Mouse (Mus musculus) embryo, embryonic 9.5 days (tissue): ENCODE measurements around the gene Gm45713.
"Not testable (repeated sequence)": the region's sequence is repeated elsewhere in the genome, so short reads cannot be mapped to it uniquely, and the experiment has no call there.

Experiments
- DNase-seq: peaks from one replicate; pipeline ENCODE4 v3.0.0-alpha.2; 2017; ENCODE audit errors: extremely low spot score

Gm45713 gene

DNA sequence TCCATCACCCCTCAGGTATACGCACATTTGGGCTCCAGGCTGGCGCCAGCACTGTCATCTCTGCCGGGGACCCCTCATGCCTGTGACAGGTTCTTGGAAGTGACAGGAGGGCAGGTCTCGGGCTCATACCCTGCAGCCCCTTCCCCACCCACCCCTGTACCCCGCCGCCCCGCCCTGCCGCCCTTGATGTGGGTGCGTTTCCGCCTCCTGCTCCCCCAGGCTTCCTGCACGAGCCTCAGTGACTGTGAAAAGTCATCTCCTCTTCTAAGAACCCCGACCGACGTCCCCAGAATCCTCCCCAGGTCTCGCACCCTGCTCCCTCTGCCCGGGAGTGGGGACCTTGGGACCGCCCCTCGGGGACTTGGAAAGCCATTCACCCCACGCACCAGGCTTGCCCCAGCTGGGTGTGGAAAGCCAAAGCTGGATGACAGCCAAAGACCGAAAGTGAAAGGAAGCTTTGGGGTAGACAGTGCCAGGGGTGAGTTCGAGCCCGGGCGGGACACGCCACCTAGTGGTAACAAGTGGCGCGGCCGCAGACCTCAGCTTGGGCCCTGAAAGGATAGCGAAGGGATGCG is at the start of gene Gm45713, which contains the start of gene Flt3l:
Gm45713 (minus strand) TSS at position 239 of the 575 bp plus-strand sequence.
Flt3l (minus strand) TSS at position 440 of the 575 bp plus-strand sequence.
- DNase-seq = peak; percentile 79

DNA sequence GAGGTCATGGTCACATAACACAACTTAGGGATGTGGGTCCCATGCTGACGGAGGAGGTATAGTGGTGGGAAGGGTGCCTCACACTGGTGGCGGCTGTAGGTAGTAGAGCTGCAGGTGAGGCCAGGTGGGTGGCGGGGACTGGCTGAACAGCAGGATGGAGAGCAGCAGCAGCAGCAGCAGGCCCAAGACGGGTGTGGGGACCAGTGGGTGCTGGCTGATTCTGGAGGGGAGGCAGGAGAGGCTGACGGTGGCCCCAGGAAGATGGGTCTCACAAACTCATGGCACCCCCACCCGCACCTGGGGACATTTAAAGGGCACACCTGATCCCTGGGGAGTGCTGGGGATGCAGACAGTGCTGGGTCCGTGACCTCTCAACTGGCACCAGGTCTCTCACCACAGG is 47.6 kb upstream of the Gm45713 start:
- no peak for DNase-seq

DNA sequence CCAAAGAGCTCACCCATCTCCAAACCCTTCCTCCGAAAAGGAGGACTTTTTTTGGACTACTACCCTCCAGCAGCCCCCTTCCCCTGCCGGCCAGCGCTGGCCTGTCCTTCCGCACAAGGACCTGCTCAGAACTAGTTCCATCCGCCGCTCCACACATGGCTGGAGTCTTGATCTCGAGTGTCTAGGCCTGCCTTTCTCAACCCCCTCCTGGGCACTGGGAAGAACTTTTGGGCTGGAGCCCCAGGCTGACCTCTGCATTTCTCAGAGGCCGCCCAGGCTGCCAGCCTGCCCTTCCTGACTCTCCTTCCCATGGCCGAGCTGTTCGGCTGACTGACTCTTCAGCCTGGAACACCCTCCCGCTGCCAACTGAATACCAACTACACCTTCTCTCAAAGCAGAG is 46.6 kb upstream of the Gm45713 start:
- DNase-seq = no peak

DNA sequence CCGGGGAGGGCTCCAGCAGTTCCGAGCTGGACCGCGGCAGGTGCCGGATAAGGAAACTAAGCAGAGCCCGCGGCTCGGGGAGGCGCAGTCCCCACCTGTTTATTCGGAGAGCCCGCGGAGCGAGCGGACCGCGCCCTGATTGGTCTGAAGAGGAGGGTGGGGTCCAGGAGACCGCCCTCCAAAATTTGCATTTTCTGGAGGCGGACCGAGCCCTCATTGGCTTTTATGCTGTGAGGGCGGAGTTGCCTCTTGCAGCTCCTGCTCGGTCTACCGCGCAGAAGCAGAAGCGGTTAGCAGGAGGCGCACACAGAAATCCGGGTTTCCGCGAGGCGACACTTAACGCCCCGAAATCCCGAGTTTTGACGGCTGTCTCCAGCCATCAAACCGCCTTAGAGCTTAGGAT is 46.2 kb upstream of the Gm45713 start:
- peak; percentile 86 for DNase-seq

DNA sequence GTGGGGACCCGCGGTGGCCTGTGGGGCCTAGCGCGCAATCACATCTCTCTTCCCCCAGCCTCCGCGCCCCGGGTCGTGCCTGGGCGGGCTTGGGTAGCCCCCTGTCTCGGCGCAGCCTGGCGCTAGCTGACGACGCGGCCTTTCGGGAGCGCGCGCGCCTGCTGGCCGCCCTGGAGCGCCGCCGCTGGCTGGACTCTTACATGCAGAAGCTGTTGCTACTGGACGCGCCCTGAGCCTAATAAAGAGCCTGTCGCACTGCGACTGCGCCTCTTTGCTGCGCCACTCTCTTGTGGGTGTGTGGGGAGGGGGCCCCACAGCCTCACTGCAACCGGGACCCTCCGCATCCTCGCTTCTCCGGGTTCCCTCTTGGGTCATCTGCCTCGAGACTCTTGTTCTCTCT is 45.5 kb upstream of the Gm45713 start:
- DNase-seq = no peak

DNA sequence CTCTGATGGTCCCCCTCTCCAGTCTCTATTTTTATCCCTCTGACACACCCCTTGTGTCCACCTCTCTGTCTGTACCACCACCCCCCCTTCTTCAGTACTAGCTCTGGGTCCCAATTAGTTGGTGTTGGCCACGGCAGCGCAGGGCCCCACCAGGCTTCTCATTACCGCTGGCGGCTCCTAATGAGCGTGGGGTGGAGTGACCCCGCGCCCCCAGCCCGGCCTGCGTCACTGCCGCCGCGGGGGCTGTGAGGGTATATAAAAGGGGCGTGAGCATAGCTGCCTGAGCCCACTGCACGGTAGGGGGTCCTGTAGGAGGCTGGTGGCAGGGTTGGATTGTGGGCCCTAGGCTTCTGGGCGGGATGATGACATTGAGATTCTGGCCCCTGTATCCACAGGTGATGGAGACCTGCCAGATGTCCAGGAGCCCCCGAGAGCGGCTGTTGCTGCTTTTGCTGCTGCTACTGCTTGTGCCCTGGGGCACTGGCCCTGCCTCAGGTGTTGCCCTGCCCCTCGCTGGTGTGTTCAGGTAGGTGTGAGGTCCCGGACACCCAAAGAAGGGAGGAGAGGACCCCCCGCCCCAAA is 45.0 kb upstream of the Gm45713 start, which contains the start of gene Pth2:
Pth2 (plus strand) TSS at position 100 of the 582 bp plus-strand sequence.
- DNase-seq = no peak

DNA sequence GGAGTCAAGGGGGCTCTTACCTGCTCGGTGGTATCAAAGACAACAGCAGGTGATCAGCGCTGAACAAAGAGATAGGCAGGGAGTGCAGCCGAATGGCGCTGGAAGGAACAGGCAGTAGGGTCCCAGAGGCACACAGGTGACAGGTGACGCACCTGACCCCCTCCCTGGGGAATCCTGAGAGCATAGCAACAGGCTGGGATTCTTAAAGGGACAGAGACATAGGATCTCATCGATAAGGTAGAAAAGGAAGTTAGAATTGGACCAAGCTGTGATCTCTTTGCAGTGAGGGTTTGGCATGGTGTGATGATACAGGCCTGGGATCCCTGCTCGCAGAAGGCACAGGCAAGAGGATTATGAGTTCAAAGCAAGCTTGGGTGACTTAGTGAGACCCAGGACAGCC is 43.4 kb upstream of the Gm45713 start, which contains the start of gene Gfy:
Gfy (minus strand) TSS at position 101 of the 400 bp plus-strand sequence.
- DNase-seq = no peak

DNA sequence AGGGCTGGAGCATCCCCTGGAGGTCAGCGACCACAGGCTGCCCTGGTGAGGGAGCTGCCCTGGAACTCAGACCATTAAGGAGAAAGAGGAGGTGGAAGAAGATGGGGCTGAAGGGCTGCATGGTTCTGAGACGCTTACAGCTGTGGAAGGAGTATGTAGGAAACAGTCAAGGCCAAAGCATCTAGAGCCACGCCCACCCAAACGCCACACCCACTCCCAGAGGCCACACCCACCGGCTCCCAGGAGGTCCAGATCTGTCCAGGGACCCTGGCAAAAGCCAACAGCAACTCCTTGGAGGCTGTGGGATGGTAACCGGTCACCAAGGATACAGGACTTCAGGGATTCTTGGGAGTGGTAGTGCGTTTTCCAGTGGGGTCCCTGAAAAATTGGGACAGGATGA is 42.5 kb upstream of the Gm45713 start:
- DNase-seq = no peak

DNA sequence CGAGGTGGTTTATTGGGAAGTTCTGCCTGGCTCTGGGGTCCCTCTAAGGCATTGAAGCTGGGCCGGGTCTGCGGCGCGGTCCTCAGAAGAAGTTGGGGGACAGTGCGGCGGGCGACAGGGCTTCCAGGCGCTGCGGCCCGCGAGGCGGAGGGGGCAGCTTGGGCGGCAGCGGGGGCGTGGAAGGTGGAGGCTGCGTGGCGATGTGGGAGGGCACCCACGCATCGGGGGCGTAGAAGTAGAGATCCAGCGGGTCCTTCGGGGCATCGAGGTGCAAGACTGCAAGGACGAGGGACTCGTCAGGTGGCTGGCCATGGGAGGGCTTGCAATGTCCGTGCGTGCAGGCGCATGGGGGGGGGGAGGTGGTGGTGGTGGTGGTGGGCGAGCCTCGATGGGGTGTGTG is 40.3 kb upstream of the Gm45713 start:
- DNase-seq = no peak

DNA sequence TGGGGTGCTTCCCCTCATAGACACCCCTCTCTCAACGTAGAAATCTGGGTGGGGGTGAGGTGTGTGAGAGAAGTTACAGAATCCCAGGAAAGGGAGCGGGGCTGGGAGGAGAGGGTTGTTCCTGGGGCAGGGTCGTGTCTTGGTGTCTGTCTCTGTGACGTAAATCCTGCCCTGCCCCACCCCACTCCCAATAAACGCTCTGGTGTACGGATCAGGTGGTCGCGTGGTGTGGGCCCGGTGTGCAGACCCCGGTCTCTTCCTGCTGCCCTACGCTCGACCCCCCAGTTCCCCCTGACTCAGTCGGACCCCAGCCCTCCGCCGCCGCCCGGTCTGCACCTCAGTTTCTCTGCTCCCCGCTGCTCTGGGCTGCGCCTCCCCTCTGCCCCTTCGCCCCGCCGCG is 39.9 kb upstream of the Gm45713 start:
- no peak for DNase-seq

DNA sequence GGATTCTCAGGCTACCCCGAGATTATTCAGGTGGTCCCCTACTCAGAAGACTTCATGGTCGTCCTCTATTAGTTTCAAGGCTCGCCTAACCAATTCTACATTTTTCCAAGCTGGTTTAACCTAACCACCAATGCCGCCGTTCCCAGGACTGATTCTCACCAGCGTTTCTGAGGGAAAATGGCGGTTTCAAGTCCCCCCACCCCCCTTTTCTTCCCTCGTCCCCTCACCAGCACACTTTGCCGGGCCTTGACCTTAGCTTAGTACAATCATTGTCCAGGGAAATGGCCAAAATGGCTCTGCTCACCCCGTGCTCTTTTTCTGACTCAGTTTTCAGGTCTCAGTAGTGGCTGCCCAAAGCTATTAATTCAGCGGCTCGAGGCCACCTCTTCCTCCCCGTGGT is 39.4 kb upstream of the Gm45713 start:
- no peak for DNase-seq

DNA sequence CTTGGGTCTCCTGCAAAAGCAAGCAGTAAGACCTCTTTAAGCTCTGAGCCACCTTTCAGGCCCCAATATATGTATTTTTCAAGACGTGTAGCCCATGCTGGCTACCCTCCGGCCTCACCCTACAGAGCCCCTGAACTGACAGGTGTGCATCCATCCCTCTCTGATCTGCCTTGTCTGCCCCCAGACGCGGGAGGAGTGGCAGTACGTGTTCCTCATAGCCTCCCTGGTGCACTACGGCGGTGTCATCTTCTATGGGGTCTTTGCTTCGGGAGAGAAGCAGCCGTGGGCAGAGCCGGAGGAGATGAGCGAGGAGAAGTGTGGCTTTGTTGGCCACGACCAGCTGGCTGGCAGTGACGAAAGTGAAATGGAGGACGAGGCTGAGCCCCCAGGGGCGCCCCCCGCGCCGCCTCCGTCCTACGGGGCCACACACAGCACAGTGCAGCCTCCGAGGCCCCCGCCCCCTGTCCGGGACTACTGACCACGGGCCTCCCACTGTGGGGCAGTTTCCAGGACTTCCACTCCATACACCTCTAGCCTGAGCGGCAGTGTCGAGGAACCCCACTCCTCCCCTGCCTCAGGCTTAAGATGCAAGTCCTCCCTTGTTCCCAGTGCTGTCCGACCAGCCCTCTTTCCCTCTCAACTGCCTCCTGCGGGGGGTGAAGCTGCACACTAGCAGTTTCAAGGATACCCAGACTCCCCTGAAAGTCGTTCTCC is 38.7 kb upstream of the Gm45713 start:
- no peak for DNase-seq

DNA sequence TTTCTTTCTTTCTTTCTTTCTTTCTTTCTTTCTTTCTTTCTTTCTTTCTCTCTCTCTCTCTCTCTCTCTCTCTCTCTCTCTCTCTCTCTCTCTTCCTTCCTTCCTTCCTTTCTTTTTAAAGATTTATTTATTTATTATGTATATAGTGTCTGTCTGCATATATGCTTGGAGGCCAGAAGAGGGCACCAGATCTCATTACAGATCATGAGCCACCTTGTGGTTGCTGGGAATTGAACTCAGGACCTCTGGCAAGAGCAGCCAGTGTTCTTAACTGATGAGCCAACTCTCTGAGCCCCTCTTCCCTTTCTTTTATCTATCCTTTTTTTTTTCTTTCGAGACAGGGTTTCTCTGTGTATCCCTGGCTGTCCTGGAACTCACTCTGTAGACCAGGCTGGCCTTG is 37.7 kb upstream of the Gm45713 start:
- not testable (repeated sequence) for DNase-seq

DNA sequence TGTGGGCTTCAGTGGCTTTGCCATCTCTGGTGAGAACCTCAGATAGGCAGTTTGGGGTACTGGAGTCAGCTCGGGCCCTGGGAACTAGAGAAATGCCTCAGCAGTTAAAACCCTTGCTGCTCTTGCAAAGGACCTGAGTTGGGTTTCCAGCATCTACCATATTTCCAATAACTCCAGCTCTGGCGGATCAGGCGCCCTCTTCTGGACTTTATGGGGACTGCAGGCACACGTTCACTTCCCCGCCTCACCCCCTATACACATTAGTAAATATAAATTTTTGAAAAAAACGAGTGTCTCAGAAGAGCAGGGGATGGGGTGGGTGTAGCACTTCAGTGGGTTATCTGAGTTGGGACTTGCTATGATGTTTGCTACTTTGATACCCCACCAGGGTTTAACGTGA is 36.9 kb upstream of the Gm45713 start:
- DNase-seq = no peak

DNA sequence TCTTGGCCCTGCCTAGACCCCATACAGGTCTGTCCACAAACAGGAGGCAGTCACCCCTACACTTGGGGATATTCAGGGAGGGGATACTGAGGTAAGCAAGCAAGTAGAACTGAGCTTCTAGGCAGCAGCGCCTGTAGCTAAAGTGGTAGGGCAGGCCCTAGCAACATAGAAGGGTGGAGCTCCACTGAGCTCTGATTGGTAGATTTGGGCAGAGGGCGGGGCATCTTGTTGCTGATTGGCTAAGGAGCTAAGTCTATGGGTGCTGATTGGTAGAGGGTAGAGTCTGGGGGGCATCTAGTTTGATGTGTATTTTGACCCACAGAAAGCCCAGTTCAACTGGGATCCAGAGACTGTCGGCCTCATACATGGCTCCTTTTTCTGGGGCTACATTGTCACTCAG is 33.5 kb upstream of the Gm45713 start:
- DNase-seq = no peak

DNA sequence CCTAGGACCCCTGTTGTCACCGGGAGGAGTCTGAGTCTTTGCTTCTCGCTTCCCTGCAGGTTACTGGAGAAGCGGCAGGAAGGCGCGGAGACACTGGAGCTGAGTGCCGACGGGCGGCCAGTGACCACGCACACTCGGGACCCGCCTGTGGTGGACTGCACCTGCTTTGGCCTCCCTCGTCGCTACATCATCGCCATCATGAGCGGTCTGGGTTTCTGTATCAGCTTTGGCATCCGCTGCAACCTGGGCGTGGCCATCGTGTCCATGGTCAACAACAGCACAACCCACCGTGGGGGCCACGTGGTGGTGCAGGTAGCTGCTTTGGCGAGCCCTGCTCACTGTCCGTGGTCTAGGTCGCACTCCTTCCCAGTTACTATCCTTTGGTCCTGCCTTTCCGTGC is 32.6 kb upstream of the Gm45713 start:
- no peak for DNase-seq

DNA sequence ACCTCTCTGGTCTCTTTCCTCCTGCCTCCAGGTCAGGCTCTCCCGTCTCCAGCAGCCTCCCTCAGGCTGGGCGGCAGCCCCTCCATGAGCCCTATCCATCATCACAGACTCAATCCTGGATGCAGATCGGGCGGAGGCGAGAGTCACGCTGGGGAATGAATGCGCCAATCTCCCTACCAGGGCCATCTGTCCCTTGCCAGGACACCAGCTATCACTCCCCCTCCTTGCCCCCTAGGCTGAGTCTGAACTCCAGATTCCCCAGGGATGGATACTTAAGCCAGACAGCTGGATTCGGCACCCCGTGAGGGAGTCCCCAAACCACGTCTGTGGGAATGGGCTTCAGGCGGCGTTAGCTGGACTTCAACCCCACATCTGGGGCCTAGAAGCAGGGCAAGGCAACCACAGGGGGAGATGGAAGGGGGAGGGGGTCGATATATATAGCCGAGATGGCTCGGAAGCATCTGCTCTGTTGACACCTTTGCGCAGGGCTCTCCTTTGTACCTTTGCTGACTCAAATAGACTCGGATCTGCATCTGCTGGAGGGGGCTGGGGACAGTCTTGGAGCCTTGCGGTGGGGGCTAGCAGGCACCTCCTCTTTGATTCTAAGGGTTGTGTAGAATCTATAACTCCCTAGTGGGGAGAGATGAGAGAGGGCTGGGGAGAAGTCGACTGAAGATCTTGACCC is 31.9 kb upstream of the Gm45713 start:
- DNase-seq = no peak

DNA sequence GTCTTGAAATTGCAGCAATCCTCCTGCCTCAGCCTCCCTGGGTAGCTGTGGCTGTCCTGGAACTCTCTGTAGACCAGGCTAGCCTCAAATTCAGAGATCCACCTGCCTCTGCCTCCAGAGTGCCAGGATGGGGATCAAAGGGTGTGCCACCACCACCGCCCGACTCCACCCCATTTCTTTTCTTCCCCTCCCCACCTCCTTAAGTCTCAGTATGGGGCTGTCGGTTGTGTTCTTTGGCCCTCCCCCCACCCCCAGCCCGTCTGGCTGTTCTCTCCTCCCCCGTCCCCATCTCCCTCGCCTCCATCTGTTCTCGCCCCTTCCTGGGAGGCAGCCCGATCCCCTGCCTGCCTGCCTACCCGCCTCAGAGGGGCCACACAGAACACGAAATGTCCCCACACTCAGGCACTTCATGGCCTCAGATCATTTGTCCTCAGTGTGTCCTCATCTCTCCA is 30.9 kb upstream of the Gm45713 start:
- no peak for DNase-seq

DNA sequence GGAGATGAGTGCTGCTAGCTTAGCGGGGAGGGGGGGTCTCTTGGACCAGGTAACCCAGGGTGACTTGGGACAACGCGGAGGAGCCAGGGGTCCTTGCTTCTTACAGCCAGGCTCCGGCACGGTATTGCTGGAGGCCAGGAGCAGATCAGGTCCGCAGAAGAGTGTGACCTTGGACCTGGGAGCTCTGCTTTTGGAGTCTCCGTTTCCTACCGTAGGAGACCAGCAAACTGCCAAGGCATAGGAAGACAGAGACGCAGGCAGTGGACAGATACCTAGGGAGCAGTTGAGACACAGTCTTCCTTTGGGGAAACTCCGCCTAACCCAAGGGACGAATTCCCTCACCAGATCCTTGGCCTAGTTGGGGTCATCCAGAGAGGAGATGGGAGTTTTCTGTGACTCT is 29.7 kb upstream of the Gm45713 start:
- no peak for DNase-seq

DNA sequence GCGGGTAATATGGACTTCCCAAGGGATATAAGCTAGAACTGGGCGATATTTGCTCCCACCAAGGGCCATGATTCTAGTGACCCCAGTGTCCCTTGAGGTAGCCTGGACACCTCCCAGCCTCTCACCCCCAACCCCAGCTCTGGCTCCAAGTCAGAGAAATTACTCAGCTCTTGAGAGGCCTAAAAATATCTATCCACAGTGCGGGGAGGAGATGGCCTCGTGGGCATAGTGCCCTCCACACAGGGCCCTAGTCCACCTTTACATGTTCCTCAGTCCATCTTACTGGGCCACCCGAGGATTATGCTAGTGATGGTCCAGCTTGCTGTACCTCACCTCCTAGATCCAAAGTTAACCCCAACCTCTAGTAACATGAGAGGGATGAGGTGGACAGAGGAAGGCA is 28.8 kb upstream of the Gm45713 start:
- no peak for DNase-seq

DNA sequence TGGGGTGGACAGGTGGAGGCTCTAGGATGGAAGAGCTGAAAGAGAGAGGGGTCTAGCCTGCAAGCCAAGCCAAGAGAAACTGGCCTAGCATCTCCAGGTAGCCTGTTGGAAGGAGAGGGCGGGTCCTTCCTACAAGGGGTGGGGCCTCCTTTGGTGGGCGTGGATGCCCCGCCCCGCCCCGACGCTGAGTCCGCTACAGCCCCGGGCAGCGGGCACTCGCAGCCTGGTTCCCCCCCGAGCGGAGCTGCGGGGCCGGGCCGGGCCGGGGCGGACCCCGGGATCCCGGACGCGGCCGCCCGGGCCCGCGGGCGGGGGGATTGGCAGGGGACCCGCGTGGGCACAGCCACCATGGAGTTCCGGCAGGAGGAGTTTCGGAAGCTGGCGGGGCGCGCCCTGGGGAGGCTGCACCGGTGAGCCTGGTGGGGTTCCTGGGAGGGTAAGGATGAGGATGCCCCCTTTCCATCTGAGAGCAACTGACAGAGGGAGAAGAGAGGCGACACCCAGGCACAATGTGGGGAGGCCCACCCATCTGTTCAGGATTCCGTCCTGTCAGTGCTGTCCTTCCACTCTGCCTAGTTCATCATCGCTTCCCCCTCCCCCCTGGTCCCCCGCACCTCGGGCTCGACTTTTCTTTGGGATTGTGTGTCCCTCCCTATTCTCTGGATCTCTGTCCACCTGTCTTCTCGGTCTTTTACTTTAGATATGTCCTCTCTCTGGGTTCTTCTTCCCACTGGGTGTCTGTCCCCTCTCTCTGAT is 27.9 kb upstream of the Gm45713 start, which contains the start of gene Slc17a7:
Slc17a7 (plus strand) TSS at position 215 of the 756 bp plus-strand sequence.
- no peak for DNase-seq
